In genomic region chr4:32244092-32244745, GRCm38 (mm10) we compare ENCODE assay signal across 13 mouse cellular contexts. TPM values are rescaled to one million over a fixed set of nuclear protein-coding genes. Genes with fewer than 3 reads are reported as not detected.
DNase-seq lines count a peak whose midpoint lies in the region; ATAC-seq lines count a peak whose summit lies in the region.
"Had no signal": no experiment of that assay in that cellular context is flagged by ENCODE, and none has a peak within 500 bp of the region (broad histone marks: within the 10 kb centered on the region; RNA-seq: fewer than 3 reads in every experiment).

No protein-coding gene starts in this region.

- peak overlapping the region; percentile 75 for H3K27ac ChIP-seq in forebrain, embryonic 10.5 days
- H3K27ac ChIP-seq in hindbrain, embryonic 13.5 days, result peak overlapping the region; percentile 79
- H3K27ac ChIP-seq in intestine, embryonic 16.5 days (ENCODE audit: low read length), result no peak overlapping the region
- H3K27ac ChIP-seq: kidney, embryonic 15.5 days had no signal

- intact Hi-C loops in heart, postnatal 10 days (cut with DNase I), result loop anchor here (5.0 kb wide), 1 partner anchor 118 kb away; no protein-coding TSS in a partner anchor
- intact Hi-C loops in gastrocnemius, postnatal 36 days (cut with DNase I), result no loop called here

- H3K4me1 ChIP-seq in forebrain, embryonic 10.5 days, result peaks cover 88% of the 10 kb centered on the region
- H3K4me1 ChIP-seq in hindbrain, embryonic 13.5 days (replicated peaks), result peaks cover 81% of the 10 kb centered on the region
- peaks cover 14% of the 10 kb centered on the region; the same call in 1 of the 2 replicates for H3K4me1 ChIP-seq in intestine, embryonic 16.5 days (ENCODE audit: control insufficient read depth, insufficient read depth, low read length)

- DNase-seq in heart, postnatal 4 days, result peak; percentile 22
- no peak for DNase-seq in heart, postnatal 10 days
- DNase-seq in forebrain, embryonic 10.5 days (ENCODE audit: extremely low spot score, low spot score), result no peak
- peak; percentile 34 for DNase-seq in neural tube, embryonic 10.5 days (ENCODE audit: extremely low spot score, low spot score)
- DNase-seq in ovary, postnatal 10 days (ENCODE audit: low spot score), result no peak
- DNase-seq in gastrocnemius, postnatal 36 days, result no peak
- DNase-seq: cerebellum, adult 2 months; gastrocnemius, postnatal 14 days; liver, postnatal 0 days had no signal

- peaks cover 11% of the 10 kb centered on the region for H3K36me3 ChIP-seq in forebrain, embryonic 10.5 days (replicated peaks)
- peaks cover 5% of the 10 kb centered on the region; the same call in 1 of the 2 replicates for H3K36me3 ChIP-seq in hindbrain, embryonic 13.5 days
- no peaks in the 10 kb centered on the region for H3K36me3 ChIP-seq in intestine, embryonic 16.5 days (ENCODE audit: control insufficient read depth, insufficient read depth, low read length)
- H3K36me3 ChIP-seq: kidney, embryonic 15.5 days had no signal

- peaks cover 45% of the 10 kb centered on the region for H3K27me3 ChIP-seq in forebrain, embryonic 10.5 days (ENCODE audit: poor library complexity, severe bottlenecking)
- H3K27me3 ChIP-seq in hindbrain, embryonic 13.5 days, result no peaks in the 10 kb centered on the region
- H3K27me3 ChIP-seq in intestine, embryonic 16.5 days (replicated peaks; ENCODE audit: control insufficient read depth, insufficient read depth, low read length), result peaks cover 10% of the 10 kb centered on the region; the same call in 1 of the 2 replicates

- peak overlapping the region; percentile 39; the same call in 1 of the 2 replicates for H3K9ac ChIP-seq in hindbrain, embryonic 13.5 days
- no peak overlapping the region for H3K9ac ChIP-seq in intestine, embryonic 16.5 days (ENCODE audit: low read depth, low read length)
- H3K9ac ChIP-seq: kidney, embryonic 15.5 days; liver, postnatal 0 days had no signal

- ATAC-seq in hindbrain, embryonic 13.5 days (ENCODE audit: low FRiP score), result no peak
- ATAC-seq in intestine, embryonic 16.5 days, result no peak
- ATAC-seq: liver, postnatal 0 days had no signal

- H3K9me3 ChIP-seq in forebrain, embryonic 10.5 days, result no peaks in the 10 kb centered on the region
- H3K9me3 ChIP-seq in hindbrain, embryonic 13.5 days, result no peaks in the 10 kb centered on the region
- no peaks in the 10 kb centered on the region for H3K9me3 ChIP-seq in intestine, embryonic 16.5 days (ENCODE audit: control insufficient read depth, low read length)
- H3K9me3 ChIP-seq: kidney, embryonic 15.5 days had no signal

- H3K4me2 ChIP-seq in hindbrain, embryonic 13.5 days, result peak overlapping the region; percentile 13; the same call in 1 of the 2 replicates
- H3K4me2 ChIP-seq in intestine, embryonic 16.5 days (ENCODE audit: low read depth, low read length), result no peak overlapping the region
- H3K4me2 ChIP-seq: kidney, embryonic 15.5 days had no signal

- no peak overlapping the region; the same call in 1 of the 2 replicates for H3K4me3 ChIP-seq in forebrain, embryonic 10.5 days
- H3K4me3 ChIP-seq in hindbrain, embryonic 13.5 days, result no peak overlapping the region
- no peak overlapping the region for H3K4me3 ChIP-seq in intestine, embryonic 16.5 days (ENCODE audit: low read length)
- H3K4me3 ChIP-seq: kidney, embryonic 15.5 days had no signal

- WGBS in forebrain, embryonic 10.5 days, result 68% methylated on average over 18 of the region's 18 CpGs
- 41% methylated on average over 18 of the region's 18 CpGs for WGBS in hindbrain, embryonic 13.5 days
- WGBS in intestine, embryonic 16.5 days, result 59% methylated on average over 18 of the region's 18 CpGs

RNA-seq across cellular contexts. Expression of gene Bach2, which starts 5.6 kb away (rescaled TPM):
- total RNA-seq in heart, postnatal 4 days (2021), result 10 to 100 TPM; 23.9 to 24.5 TPM
- 10 to 100 TPM; 16.8 to 17.9 TPM for total RNA-seq in heart, postnatal 10 days (2021)
- polyA plus RNA-seq in forebrain, embryonic 10.5 days (2016; fragmentation: Nextera tagmentation; extraction: Ambion mirVana), result 7.1 and 7.3 TPM in 2 replicates
- polyA plus RNA-seq in hindbrain, embryonic 13.5 days (2015; fragmentation: Nextera tagmentation; extraction: Ambion mirVana), result 28.5 and 29.4 TPM in 2 replicates
- 2.4 and 3.2 TPM in 2 replicates for polyA plus RNA-seq in intestine, embryonic 16.5 days (2015; fragmentation: Nextera tagmentation; extraction: Ambion mirVana)
- 1 to 10 TPM; 2.1 to 3.9 TPM for total RNA-seq in gastrocnemius, postnatal 36 days (2021)
- total RNA-seq: CH12.LX had no signal

Comparison
In these comparisons a context has a peak if more than half of its experiments do, and no peak if none do; other contexts are left out.
1. DNase-seq: peak in heart, postnatal 4 days (single experiment) and neural tube, embryonic 10.5 days (single experiment); none in heart, postnatal 10 days (0 of 2), forebrain, embryonic 10.5 days (single experiment), ovary, postnatal 10 days (single experiment) and gastrocnemius, postnatal 36 days (0 of 2).